Mouse (Mus musculus) intestine, embryonic 15.5 days (tissue): ENCODE measurements around the gene Sucnr1. TPM values are rescaled to one million over a fixed set of nuclear protein-coding genes. Genes with fewer than 3 reads are reported as not detected.

Experiments
- ATAC-seq: fragments of 200-750 bp; cut with Nextera tagmentation; 2 replicates; pipeline ENCODE4 v1.8.0; 2017; ENCODE audit warnings: moderate TSS enrichment, moderate library complexity
- H3K27ac ChIP-seq: fragments of 300-500 bp; sonication (generic); 2 replicates; pipeline ENCODE4 v1.5.1; 2015; ENCODE audit warnings: mild to moderate bottlenecking, inconsistent platforms
- H3K27me3 ChIP-seq: fragments of 300-500 bp; sonication (generic); replicated peaks from 2 replicates; pipeline ENCODE4 v1.6.1; 2015; ENCODE audit warnings: inconsistent platforms
- H3K36me3 ChIP-seq: fragments of 300-500 bp; sonication (generic); 2 replicates; pipeline ENCODE4 v1.6.1; 2015; ENCODE audit warnings: inconsistent platforms
- H3K4me1 ChIP-seq: fragments of 300-500 bp; sonication (generic); replicated peaks from 2 replicates; pipeline ENCODE4 v1.6.1; 2015; ENCODE audit warnings: inconsistent platforms
- H3K4me2 ChIP-seq: fragments of 300-500 bp; sonication (generic); replicated peaks from 2 replicates; pipeline ENCODE4 v1.6.1; 2015; ENCODE audit warnings: mild to moderate bottlenecking, inconsistent platforms
- H3K4me3 ChIP-seq: fragments of 300-500 bp; sonication (generic); replicated peaks from 2 replicates; pipeline ENCODE4 v1.5.1; 2015; ENCODE audit warnings: inconsistent platforms
- H3K9ac ChIP-seq: fragments of 300-500 bp; sonication (generic); 2 replicates; pipeline ENCODE4 v1.6.1; 2015; ENCODE audit warnings: inconsistent platforms
- H3K9me3 ChIP-seq: fragments of 300-500 bp; sonication (generic); 2 replicates; pipeline ENCODE4 v1.6.1; 2016; ENCODE audit warnings: inconsistent platforms
- WGBS: fragments of 180-500 bp; shearing (Covaris S2); methylation state at CpG from one replicate; pipeline ENCODE4 v1.1.7; 2015; 5-methylcytosine and 5-hydroxymethylcytosine counted together
- polyA plus RNA-seq: library from polyadenylated mRNA; unstranded; fragments of >200 nt; fragmentation: Nextera tagmentation; extraction: Ambion mirVana; gene quantifications from 2 replicates; pipeline ENCODE4 v1.2.1, GENCODE M21; 2015

The Sucnr1 gene
- polyA plus RNA-seq, 1 experiment from 2014 or later = 0.64 TPM

- Histone ChIP-seq H3K36me3 (no peaks in the 10 kb centered on the region), H3K4me3 (no peak overlapping the region), H3K27ac (no peak overlapping the region), H3K27me3 (no peaks in the 10 kb centered on the region), H3K9ac (no peak overlapping the region), H3K9me3 (no peaks in the 10 kb centered on the region), H3K4me1 (no peaks in the 10 kb centered on the region), H3K4me2 (no peak overlapping the region)
- no peak for ATAC-seq
- 41% methylated on average over 9 of the region's 9 CpGs for WGBS
Observed at GRCm38 (mm10) chr3:60123859-60124794, 42.5 kb downstream of the Sucnr1 start.

DNA sequence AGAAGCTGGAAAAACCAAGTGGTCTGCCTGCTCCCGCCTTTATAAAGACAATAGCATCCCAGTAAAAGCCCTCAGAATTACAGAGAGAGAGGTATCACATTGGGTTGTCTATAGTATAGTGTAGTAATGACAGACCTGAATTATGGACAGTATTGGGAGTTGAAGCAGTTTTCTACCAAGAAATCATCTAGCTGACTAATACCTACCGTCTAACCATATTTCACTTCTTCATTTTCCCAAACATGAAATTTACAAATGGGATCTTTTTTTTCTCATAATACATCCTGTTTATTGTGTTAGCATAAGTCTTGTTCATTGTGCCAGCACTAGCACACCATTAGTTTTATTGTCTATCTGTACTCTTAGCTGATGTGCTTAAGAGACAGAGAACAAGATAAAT lies 44.9 kb downstream of the Sucnr1 start:
- Histone ChIP-seq H3K9me3 (no peaks in the 10 kb centered on the region), H3K4me1 (0 out of 2 replicates have a peak, but pooled peaks cover 7% of the 10 kb centered on the region), H3K4me2 (no peak overlapping the region), H3K27ac (no peak overlapping the region), H3K9ac (no peak overlapping the region), H3K4me3 (no peak overlapping the region), H3K27me3 (no peaks in the 10 kb centered on the region), H3K36me3 (no peaks in the 10 kb centered on the region)
- 91% methylated on average over 2 of the region's 2 CpGs for WGBS
- ATAC-seq = no peak

- H3K4me1 ChIP-seq = 0 out of 2 replicates have a peak, but pooled peaks cover 7% of the 10 kb centered on the region
- no peak for ATAC-seq
- H3K36me3 ChIP-seq = no peaks in the 10 kb centered on the region
- no peak overlapping the region for H3K4me3 ChIP-seq
- no peak overlapping the region for H3K4me2 ChIP-seq
- H3K9me3 ChIP-seq = no peaks in the 10 kb centered on the region
- no peak overlapping the region for H3K27ac ChIP-seq
- H3K9ac ChIP-seq = no peak overlapping the region
- H3K27me3 ChIP-seq = no peaks in the 10 kb centered on the region
- 75% methylated on average over 2 of the region's 2 CpGs for WGBS
Observed at GRCm38 (mm10) chr3:60128282-60128681, 46.6 kb downstream of the Sucnr1 start.

DNA sequence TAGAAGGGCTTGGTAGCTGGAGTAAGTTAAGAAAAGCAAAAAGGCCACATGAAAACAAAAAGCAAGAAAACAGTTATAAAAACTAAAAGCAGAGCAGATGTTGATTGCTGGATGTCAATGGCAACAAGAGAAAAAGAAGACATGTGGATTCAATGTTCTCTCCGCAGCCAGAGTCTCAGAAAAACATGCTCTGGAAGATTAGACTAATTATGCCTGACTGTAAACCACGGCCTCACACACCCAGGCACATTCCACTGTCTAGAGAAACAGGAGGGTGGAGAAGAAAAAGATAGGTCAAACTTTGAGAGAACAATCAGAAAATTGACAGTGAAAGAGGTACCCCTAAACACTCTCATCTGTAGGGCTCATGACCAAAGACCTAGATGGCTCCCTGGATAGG lies 54.1 kb downstream of the Sucnr1 start:
- Histone ChIP-seq H3K4me1 (no peaks in the 10 kb centered on the region), H3K4me2 (no peak overlapping the region), H3K9me3 (no peaks in the 10 kb centered on the region), H3K4me3 (no peak overlapping the region), H3K27me3 (no peaks in the 10 kb centered on the region), H3K36me3 (no peaks in the 10 kb centered on the region), H3K9ac (no peak overlapping the region), H3K27ac (no peak overlapping the region)
- 44% methylated on average over 2 of the region's 2 CpGs for WGBS
- ATAC-seq = no peak

Other genes with a start within 250 kb of the Sucnr1 start
- gene Gm8298, start 220.8 kb upstream of the Sucnr1 start, polyA plus RNA-seq = not detected in 2 replicates
- gene C130079G13Rik, start 156.7 kb upstream of the Sucnr1 start, polyA plus RNA-seq = not detected in 2 replicates
- not detected in 2 replicates for gene Aadacl2, start 75.1 kb upstream of the Sucnr1 start, polyA plus RNA-seq
- 152 and 158 TPM in 2 replicates for gene Aadac, start 56.2 kb upstream of the Sucnr1 start, polyA plus RNA-seq